Mouse (Mus musculus): ENCODE data around the gene Ide. TPM values are rescaled to one million over a fixed set of nuclear protein-coding genes. Genes with fewer than 3 reads are reported as not detected.

Ide gene
- polyA plus RNA-seq, 1 experiment from 2014 or later, result 15.6 TPM

DNA sequence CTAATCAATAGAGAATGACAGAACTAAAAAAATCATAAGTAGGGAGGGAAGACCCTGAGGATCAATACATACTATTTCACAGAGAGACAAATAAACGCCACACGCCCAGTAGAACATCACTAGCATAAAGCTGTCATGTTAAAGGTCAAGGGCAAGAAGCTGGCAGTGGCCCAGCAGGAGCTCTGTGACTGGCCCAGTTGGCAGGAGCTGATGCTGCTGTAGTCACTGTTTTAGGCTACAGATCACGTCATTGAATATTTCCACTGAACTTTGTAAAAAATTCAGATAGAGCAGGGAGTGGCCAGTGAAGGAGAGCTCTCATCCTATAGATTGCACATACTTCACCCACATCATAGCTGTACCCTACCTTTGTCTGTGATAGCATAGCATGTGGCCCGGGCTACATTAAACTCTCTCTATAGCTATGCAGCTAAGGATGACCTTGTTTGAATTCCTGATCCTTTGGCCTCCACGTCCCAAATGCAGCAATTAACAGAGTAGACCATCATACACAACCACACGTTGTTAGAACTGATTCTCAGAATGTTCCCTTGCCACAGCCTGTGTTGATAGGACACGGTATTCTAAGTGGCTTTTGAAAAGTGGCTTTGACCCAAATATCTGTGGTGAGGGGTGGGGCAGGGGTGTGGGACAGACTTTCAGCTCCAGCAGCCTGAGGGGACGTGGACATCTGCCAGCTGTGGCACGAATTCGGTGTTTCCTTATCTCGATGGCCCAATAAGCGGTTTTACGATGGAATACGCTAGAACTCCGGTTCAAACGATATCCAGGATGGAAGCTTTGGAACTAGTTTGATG is 16.6 kb downstream of the Ide start:
- TF ChIP-seq CTCF (IDR thresholded peaks at IDR 0.05) (no peak), EP300 (IDR thresholded peaks at IDR 0.05) (no peak)
- no peaks in the 10 kb centered on the region for H3K36me3 ChIP-seq (ENCODE audit: insufficient read depth, low read length)
- no peak overlapping the region for H3K27ac ChIP-seq (ENCODE audit: low read length)
- H3K4me3 ChIP-seq (ENCODE audit: low read depth, low read length), result no peak overlapping the region
- H3K27me3 ChIP-seq (replicated peaks; ENCODE audit: insufficient read depth, low read length), result no peaks in the 10 kb centered on the region
- no peaks in the 10 kb centered on the region for H3K9me3 ChIP-seq (ENCODE audit: low read length)
- DNase-seq (ENCODE audit: low spot score), result peak; percentile 22
- H3K4me2 ChIP-seq (replicated peaks; ENCODE audit: low read depth, low read length), result no peak overlapping the region
- H3K9ac ChIP-seq (replicated peaks; ENCODE audit: low read depth), result no peak overlapping the region
- peak; percentile 61 for ATAC-seq
- no peaks in the 10 kb centered on the region for H3K4me1 ChIP-seq (ENCODE audit: insufficient read depth, low read depth, low read length)
- WGBS, result 60% methylated on average over 16 of the region's 16 CpGs

DNA sequence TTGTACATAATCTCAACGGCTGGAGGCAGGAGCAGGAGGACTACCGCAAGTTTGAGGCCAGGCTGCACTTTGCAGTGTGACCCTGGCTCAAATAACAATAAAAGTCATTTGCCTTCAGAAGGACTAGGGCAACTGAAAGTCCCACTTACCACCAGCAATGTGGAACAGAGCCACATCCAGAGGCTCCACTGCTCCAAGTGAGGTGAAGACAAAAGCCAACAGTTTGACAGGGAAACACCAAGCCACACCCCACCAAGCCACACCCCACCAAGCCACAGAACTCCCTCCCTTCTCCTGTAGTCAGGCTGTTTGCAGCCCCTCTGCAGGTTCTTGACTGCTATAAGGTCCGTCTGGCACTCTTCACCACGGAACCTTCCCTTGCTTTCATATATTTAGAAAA is 20.3 kb downstream of the Ide start:
- H3K4me3 ChIP-seq (ENCODE audit: low read depth, low read length), result no peak overlapping the region
- H3K4me2 ChIP-seq (replicated peaks; ENCODE audit: low read depth, low read length), result no peak overlapping the region
- H3K9me3 ChIP-seq (ENCODE audit: low read length), result no peaks in the 10 kb centered on the region
- H3K9ac ChIP-seq (replicated peaks; ENCODE audit: low read depth), result no peak overlapping the region
- H3K27me3 ChIP-seq (replicated peaks; ENCODE audit: insufficient read depth, low read length), result no peaks in the 10 kb centered on the region
- H3K27ac ChIP-seq (ENCODE audit: low read length), result no peak overlapping the region
- DNase-seq (ENCODE audit: low spot score), result no peak
- H3K4me1 ChIP-seq (ENCODE audit: insufficient read depth, low read depth, low read length), result no peaks in the 10 kb centered on the region
- ATAC-seq, result no peak
- no peak for TF ChIP-seq CTCF (IDR thresholded peaks at IDR 0.05)
- no peak for TF ChIP-seq EP300 (IDR thresholded peaks at IDR 0.05)
- 84% methylated on average over 4 of the region's 4 CpGs for WGBS
- H3K36me3 ChIP-seq (ENCODE audit: insufficient read depth, low read length), result no peaks in the 10 kb centered on the region; the same call in 1 of the 2 replicates

DNA sequence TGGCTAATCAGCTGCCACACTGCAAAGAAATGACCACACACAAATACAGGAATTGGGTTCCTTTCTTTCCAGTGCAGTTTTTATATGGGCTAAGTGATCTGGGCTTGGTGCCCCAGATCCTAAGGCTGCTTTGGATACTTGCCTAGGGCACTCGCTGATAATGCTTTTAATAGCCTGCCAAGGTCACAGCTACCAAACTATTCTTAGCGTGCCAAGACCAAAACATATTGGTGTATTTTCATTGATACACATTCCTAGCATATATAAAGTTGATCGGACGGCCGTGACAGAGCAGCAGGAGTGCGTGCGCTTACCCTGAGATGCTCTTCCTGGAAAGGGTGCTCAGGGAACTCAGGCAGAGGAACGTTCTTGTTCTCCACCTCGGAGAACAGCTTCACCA is 22.6 kb downstream of the Ide start:
- H3K4me2 ChIP-seq (replicated peaks; ENCODE audit: low read depth, low read length), result no peak overlapping the region
- no peak overlapping the region for H3K9ac ChIP-seq (replicated peaks; ENCODE audit: low read depth)
- H3K4me3 ChIP-seq (ENCODE audit: low read depth, low read length), result no peak overlapping the region
- no peak for TF ChIP-seq EP300 (IDR thresholded peaks at IDR 0.05)
- TF ChIP-seq CTCF (IDR thresholded peaks at IDR 0.05), result no peak
- H3K4me1 ChIP-seq (ENCODE audit: insufficient read depth, low read depth, low read length), result no peaks in the 10 kb centered on the region
- DNase-seq (ENCODE audit: low spot score) (no peak), ATAC-seq (no peak)
- no peaks in the 10 kb centered on the region for H3K27me3 ChIP-seq (replicated peaks; ENCODE audit: insufficient read depth, low read length)
- H3K27ac ChIP-seq (ENCODE audit: low read length), result no peak overlapping the region
- H3K9me3 ChIP-seq (ENCODE audit: low read length), result no peaks in the 10 kb centered on the region
- no peaks in the 10 kb centered on the region; the same call in 1 of the 2 replicates for H3K36me3 ChIP-seq (ENCODE audit: insufficient read depth, low read length)
- 70% methylated on average over 9 of the region's 9 CpGs for WGBS

DNA sequence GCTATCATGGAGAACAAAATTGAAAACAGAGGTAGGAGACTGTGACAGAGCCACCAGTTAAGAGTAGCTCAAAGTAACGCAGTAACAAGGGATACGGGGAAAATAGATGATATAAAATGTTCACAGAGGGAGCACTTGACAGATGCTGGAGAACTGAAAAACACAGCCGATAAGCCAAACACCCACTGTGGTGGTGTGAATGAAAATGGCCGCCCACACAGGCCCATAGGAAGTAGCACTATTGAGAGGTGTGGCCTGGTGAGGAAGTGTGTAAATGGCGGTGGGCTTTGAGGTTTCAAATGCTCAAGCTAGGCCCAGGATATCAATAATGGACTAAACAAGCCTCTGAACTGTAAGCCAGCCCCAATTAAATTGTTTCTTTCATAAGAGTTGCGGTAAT is 26.2 kb downstream of the Ide start:
- 93% methylated on average over 6 of the region's 6 CpGs for WGBS
- H3K27me3 ChIP-seq (replicated peaks; ENCODE audit: insufficient read depth, low read length), result no peaks in the 10 kb centered on the region
- H3K4me3 ChIP-seq (ENCODE audit: low read depth, low read length), result no peak overlapping the region
- H3K9ac ChIP-seq (replicated peaks; ENCODE audit: low read depth), result no peak overlapping the region
- no peak for TF ChIP-seq CTCF (IDR thresholded peaks at IDR 0.05)
- no peak for TF ChIP-seq EP300 (IDR thresholded peaks at IDR 0.05)
- DNase-seq (ENCODE audit: low spot score), result no peak
- H3K36me3 ChIP-seq (ENCODE audit: insufficient read depth, low read length), result no peaks in the 10 kb centered on the region; the same call in 1 of the 2 replicates
- H3K9me3 ChIP-seq (ENCODE audit: low read length), result no peaks in the 10 kb centered on the region
- H3K4me2 ChIP-seq (replicated peaks; ENCODE audit: low read depth, low read length), result no peak overlapping the region
- H3K4me1 ChIP-seq (ENCODE audit: insufficient read depth, low read depth, low read length), result no peaks in the 10 kb centered on the region
- no peak overlapping the region for H3K27ac ChIP-seq (ENCODE audit: low read length)
- no peak for ATAC-seq

DNA sequence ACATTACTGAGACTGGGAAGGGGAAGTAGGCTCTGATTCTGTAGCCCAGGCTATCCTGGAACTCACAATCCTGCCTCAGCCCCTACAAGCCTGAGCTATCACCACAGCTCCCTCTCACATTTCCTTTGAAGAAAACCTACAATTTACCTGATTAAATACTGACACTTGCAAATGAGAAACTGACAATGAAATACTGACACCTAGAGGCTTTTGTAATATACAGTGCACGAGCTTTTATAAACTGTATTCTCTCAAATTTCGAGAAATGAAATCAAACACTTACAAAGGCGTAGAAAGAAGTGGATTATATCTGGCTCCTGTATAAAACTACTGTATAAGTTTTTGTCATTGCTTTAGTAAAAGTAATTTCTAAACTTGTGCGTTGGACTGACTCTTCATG is 27.5 kb downstream of the Ide start:
- no peak for TF ChIP-seq CTCF (IDR thresholded peaks at IDR 0.05)
- TF ChIP-seq EP300 (IDR thresholded peaks at IDR 0.05), result no peak
- no peak for ATAC-seq
- H3K4me3 ChIP-seq (ENCODE audit: low read depth, low read length), result no peak overlapping the region
- no peaks in the 10 kb centered on the region; the same call in 1 of the 2 replicates for H3K36me3 ChIP-seq (ENCODE audit: insufficient read depth, low read length)
- no peaks in the 10 kb centered on the region for H3K9me3 ChIP-seq (ENCODE audit: low read length)
- H3K4me1 ChIP-seq (ENCODE audit: insufficient read depth, low read depth, low read length), result no peaks in the 10 kb centered on the region
- no peak overlapping the region for H3K27ac ChIP-seq (ENCODE audit: low read length)
- 76% methylated on average over 4 of the region's 4 CpGs for WGBS
- no peaks in the 10 kb centered on the region for H3K27me3 ChIP-seq (replicated peaks; ENCODE audit: insufficient read depth, low read length)
- H3K9ac ChIP-seq (replicated peaks; ENCODE audit: low read depth), result no peak overlapping the region
- H3K4me2 ChIP-seq (replicated peaks; ENCODE audit: low read depth, low read length), result no peak overlapping the region
- DNase-seq (ENCODE audit: low spot score), result no peak

DNA sequence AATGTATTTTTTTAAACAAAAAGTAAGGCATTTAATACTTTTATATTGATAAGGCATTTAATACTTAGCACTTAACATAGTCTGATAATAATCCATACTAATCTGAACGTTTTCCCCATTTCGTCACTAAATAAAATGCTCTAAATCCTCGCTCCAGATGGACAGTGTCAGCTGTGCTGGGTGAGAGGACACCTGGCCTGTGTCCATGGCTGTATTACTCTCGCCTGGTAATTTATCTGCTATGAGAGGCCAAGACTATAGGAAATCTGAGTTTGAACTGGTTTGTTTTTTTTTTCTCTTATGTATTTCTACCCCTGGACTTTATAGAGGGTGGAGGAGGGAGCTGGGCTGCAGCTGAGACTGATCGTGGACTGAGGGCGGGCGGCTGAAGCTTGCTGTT is 28.7 kb downstream of the Ide start:
- H3K27ac ChIP-seq (ENCODE audit: low read length), result no peak overlapping the region
- no peak for DNase-seq (ENCODE audit: low spot score)
- H3K4me1 ChIP-seq (ENCODE audit: insufficient read depth, low read depth, low read length), result no peaks in the 10 kb centered on the region
- no peaks in the 10 kb centered on the region; the same call in 1 of the 2 replicates for H3K36me3 ChIP-seq (ENCODE audit: insufficient read depth, low read length)
- H3K4me2 ChIP-seq (replicated peaks; ENCODE audit: low read depth, low read length), result no peak overlapping the region
- H3K9me3 ChIP-seq (ENCODE audit: low read length), result no peaks in the 10 kb centered on the region
- TF ChIP-seq CTCF (IDR thresholded peaks at IDR 0.05) (no peak), EP300 (IDR thresholded peaks at IDR 0.05) (no peak)
- H3K4me3 ChIP-seq (ENCODE audit: low read depth, low read length), result no peak overlapping the region
- WGBS, result 64% methylated on average over 7 of the region's 7 CpGs
- H3K9ac ChIP-seq (replicated peaks; ENCODE audit: low read depth), result no peak overlapping the region
- H3K27me3 ChIP-seq (replicated peaks; ENCODE audit: insufficient read depth, low read length), result no peaks in the 10 kb centered on the region
- no peak for ATAC-seq

All from lung, postnatal 0 days (tissue).